Mouse (Mus musculus): ENCODE results near the gene Epb41l4b. TPM values are rescaled to one million over a fixed set of nuclear protein-coding genes. Genes with fewer than 3 reads are reported as not detected.

The Epb41l4b gene
- total and polyA plus RNA-seq, 2 experiments from 2014 or later, result 4.2 to 14.7 TPM

- TF ChIP-seq CTCF (IDR thresholded peaks at IDR 0.05; ENCODE audit: low read depth), result no peak
- no peaks in the 10 kb centered on the region for H3K9me3 ChIP-seq (ENCODE audit: low read length)
- H3K36me3 ChIP-seq (ENCODE audit: insufficient read depth, low read length), result no peaks in the 10 kb centered on the region
- WGBS, result 46% methylated on average over 4 of the region's 4 CpGs
- no peak overlapping the region for H3K4me3 ChIP-seq (ENCODE audit: low read length)
- H3K9ac ChIP-seq (replicated peaks; ENCODE audit: low read length), result no peak overlapping the region
- DNase-seq (ENCODE audit: low spot score), result peak; percentile 31
- H3K27ac ChIP-seq, result no peak overlapping the region
- H3K27me3 ChIP-seq (ENCODE audit: insufficient read depth, low read length), result no peaks in the 10 kb centered on the region
- H3K4me1 ChIP-seq (ENCODE audit: insufficient read depth, low read length), result peaks cover 6% of the 10 kb centered on the region
- peak; percentile 36; the same call in 1 of the 2 replicates for ATAC-seq
- no peak overlapping the region for H3K4me2 ChIP-seq (ENCODE audit: low read depth, low read length)
These were observed 33.7 kb downstream of the Epb41l4b start for GRCm38 (mm10) chr4:57109543-57109942.

GRCm38 (mm10) chr4:57105339-57105738 lies 37.9 kb downstream of the Epb41l4b start:
- no peak for TF ChIP-seq CTCF (IDR thresholded peaks at IDR 0.05; ENCODE audit: low read depth)
- no peaks in the 10 kb centered on the region for H3K9me3 ChIP-seq (ENCODE audit: low read length)
- H3K4me3 ChIP-seq (ENCODE audit: low read length), result no peak overlapping the region
- H3K36me3 ChIP-seq (ENCODE audit: insufficient read depth, low read length), result no peaks in the 10 kb centered on the region
- H3K4me1 ChIP-seq (ENCODE audit: insufficient read depth, low read length), result peaks cover 8% of the 10 kb centered on the region
- WGBS, result 59% methylated on average over 6 of the region's 6 CpGs
- peak; percentile 46 for DNase-seq (ENCODE audit: low spot score)
- no peak overlapping the region for H3K9ac ChIP-seq (replicated peaks; ENCODE audit: low read length)
- ATAC-seq, result no peak
- no peaks in the 10 kb centered on the region for H3K27me3 ChIP-seq (ENCODE audit: insufficient read depth, low read length)
- no peak overlapping the region for H3K4me2 ChIP-seq (ENCODE audit: low read depth, low read length)
- H3K27ac ChIP-seq, result no peak overlapping the region

- Histone ChIP-seq H3K9ac (replicated peaks; ENCODE audit: low read length) (no peak overlapping the region), H3K27ac (peak overlapping the region; percentile 41; the same call in 1 of the 2 replicates), H3K9me3 (ENCODE audit: low read length) (no peaks in the 10 kb centered on the region), H3K27me3 (ENCODE audit: insufficient read depth, low read length) (no peaks in the 10 kb centered on the region), H3K4me2 (ENCODE audit: low read depth, low read length) (no peak overlapping the region), H3K4me1 (ENCODE audit: insufficient read depth, low read length) (0 out of 2 replicates have a peak, but pooled peaks cover 2% of the 10 kb centered on the region), H3K4me3 (ENCODE audit: low read length) (no peak overlapping the region), H3K36me3 (ENCODE audit: insufficient read depth, low read length) (no peaks in the 10 kb centered on the region)
- peak; percentile 71 for ATAC-seq
- DNase-seq (ENCODE audit: low spot score), result peak; percentile 51
- no peak for TF ChIP-seq CTCF (IDR thresholded peaks at IDR 0.05; ENCODE audit: low read depth)
- 28% methylated on average over 5 of the region's 5 CpGs for WGBS
These were observed 39.4 kb downstream of the Epb41l4b start for GRCm38 (mm10) chr4:57103830-57104229.

- H3K4me1 ChIP-seq (ENCODE audit: insufficient read depth, low read length), result peaks cover 5% of the 10 kb centered on the region
- no peaks in the 10 kb centered on the region for H3K9me3 ChIP-seq (ENCODE audit: low read length)
- H3K4me2 ChIP-seq (ENCODE audit: low read depth, low read length), result no peak overlapping the region
- TF ChIP-seq CTCF (IDR thresholded peaks at IDR 0.05; ENCODE audit: low read depth), result no peak
- DNase-seq (ENCODE audit: low spot score), result no peak
- H3K27me3 ChIP-seq (ENCODE audit: insufficient read depth, low read length), result no peaks in the 10 kb centered on the region
- ATAC-seq, result no peak
- no peaks in the 10 kb centered on the region for H3K36me3 ChIP-seq (ENCODE audit: insufficient read depth, low read length)
- WGBS, result 75% methylated on average over 4 of the region's 4 CpGs
- H3K27ac ChIP-seq, result no peak overlapping the region
- H3K4me3 ChIP-seq (ENCODE audit: low read length), result no peak overlapping the region
- H3K9ac ChIP-seq (replicated peaks; ENCODE audit: low read length), result no peak overlapping the region
These were observed 42.1 kb downstream of the Epb41l4b start for GRCm38 (mm10) chr4:57101095-57101494.

GRCm38 (mm10) chr4:57097411-57097810 lies 45.8 kb downstream of the Epb41l4b start:
- H3K9ac ChIP-seq (replicated peaks; ENCODE audit: low read length), result no peak overlapping the region
- 82% methylated on average over 4 of the region's 4 CpGs for WGBS
- H3K4me1 ChIP-seq (ENCODE audit: insufficient read depth, low read length), result peaks cover 17% of the 10 kb centered on the region
- H3K27me3 ChIP-seq (ENCODE audit: insufficient read depth, low read length), result no peaks in the 10 kb centered on the region
- ATAC-seq, result no peak
- no peak for TF ChIP-seq CTCF (IDR thresholded peaks at IDR 0.05; ENCODE audit: low read depth)
- H3K4me2 ChIP-seq (ENCODE audit: low read depth, low read length), result no peak overlapping the region
- no peaks in the 10 kb centered on the region for H3K9me3 ChIP-seq (ENCODE audit: low read length)
- H3K27ac ChIP-seq, result no peak overlapping the region
- H3K36me3 ChIP-seq (ENCODE audit: insufficient read depth, low read length), result no peaks in the 10 kb centered on the region
- no peak overlapping the region for H3K4me3 ChIP-seq (ENCODE audit: low read length)
- no peak for DNase-seq (ENCODE audit: low spot score)

- H3K4me2 ChIP-seq (ENCODE audit: low read depth, low read length), result no peak overlapping the region
- TF ChIP-seq CTCF (IDR thresholded peaks at IDR 0.05; ENCODE audit: low read depth), result no peak
These were observed 47.7 kb downstream of the Epb41l4b start for GRCm38 (mm10) chr4:57095569-57095968.

GRCm38 (mm10) chr4:57091363-57091762 lies 51.9 kb downstream of the Epb41l4b start:
- H3K4me3 ChIP-seq (ENCODE audit: low read length), result no peak overlapping the region
- ATAC-seq, result peak; percentile 81
- H3K27me3 ChIP-seq (ENCODE audit: insufficient read depth, low read length), result no peaks in the 10 kb centered on the region
- DNase-seq (ENCODE audit: low spot score), result peak; percentile 65
- 0 out of 2 replicates have a peak overlapping the region, but pooled peaks have one; percentile 13 for H3K9ac ChIP-seq (replicated peaks; ENCODE audit: low read length)
- peak overlapping the region; percentile 28; the same call in 1 of the 2 replicates for H3K4me2 ChIP-seq (ENCODE audit: low read depth, low read length)
- 7% methylated on average over 12 of the region's 12 CpGs for WGBS
- H3K4me1 ChIP-seq (ENCODE audit: insufficient read depth, low read length), result peaks cover 23% of the 10 kb centered on the region
- no peaks in the 10 kb centered on the region for H3K9me3 ChIP-seq (ENCODE audit: low read length)
- TF ChIP-seq CTCF (IDR thresholded peaks at IDR 0.05; ENCODE audit: low read depth), result no peak
- peak overlapping the region; percentile 77 for H3K27ac ChIP-seq
- H3K36me3 ChIP-seq (ENCODE audit: insufficient read depth, low read length), result no peaks in the 10 kb centered on the region

More at GRCm38 (mm10) chr4:57095569-57095968, 47.7 kb downstream of the Epb41l4b start:
- peak overlapping the region; percentile 58; the same call in 1 of the 2 replicates for H3K27ac ChIP-seq
- H3K4me1 ChIP-seq (ENCODE audit: insufficient read depth, low read length), result peaks cover 23% of the 10 kb centered on the region
- no peaks in the 10 kb centered on the region for H3K9me3 ChIP-seq (ENCODE audit: low read length)
- no peaks in the 10 kb centered on the region for H3K27me3 ChIP-seq (ENCODE audit: insufficient read depth, low read length)
- ATAC-seq, result peak; percentile 64
- H3K9ac ChIP-seq (replicated peaks; ENCODE audit: low read length), result no peak overlapping the region
- no peak overlapping the region for H3K4me3 ChIP-seq (ENCODE audit: low read length)
- DNase-seq (ENCODE audit: low spot score), result peak; percentile 75
- H3K36me3 ChIP-seq (ENCODE audit: insufficient read depth, low read length), result no peaks in the 10 kb centered on the region
